Mouse (Mus musculus): ENCODE results near the gene Dzip3.

The Dzip3 gene

DNA sequence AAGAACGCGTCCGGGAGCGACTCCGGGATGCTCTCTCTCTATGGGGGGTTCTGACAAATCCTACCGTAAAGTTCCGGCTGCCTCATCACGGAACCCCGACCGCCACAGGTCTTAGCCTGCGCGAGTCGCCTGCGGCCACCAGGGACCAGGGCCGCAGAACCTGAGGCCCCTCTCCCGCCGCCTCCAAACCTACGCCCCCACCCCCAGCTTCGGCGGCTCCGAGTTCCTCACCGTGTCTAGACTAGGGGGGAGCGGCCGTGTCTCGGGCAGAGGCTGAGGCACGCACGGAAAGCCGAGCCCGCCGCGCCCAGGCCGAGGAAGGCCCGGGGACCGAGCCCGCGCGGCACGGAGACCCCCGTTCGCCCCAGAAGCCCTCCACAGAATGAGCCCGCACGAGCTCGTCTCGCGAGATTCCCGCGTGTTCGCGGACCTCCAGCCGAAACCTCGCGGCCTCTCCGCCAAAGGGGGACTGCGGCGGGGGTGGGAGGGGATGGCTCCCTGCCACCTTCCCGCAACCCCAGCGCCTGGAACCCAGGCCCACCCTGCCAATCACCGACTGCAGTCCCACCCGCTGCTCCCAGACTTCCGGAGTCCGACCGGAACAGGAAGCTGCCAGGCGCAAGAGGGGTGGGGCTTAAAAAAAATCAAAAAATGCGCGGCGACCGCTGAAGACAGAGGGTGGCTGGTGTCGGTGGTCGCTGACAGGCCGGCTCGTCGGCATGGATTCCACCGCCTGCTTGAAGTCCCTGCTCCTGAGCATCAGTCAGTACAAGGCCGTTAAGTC, at the start of gene Dzip3, which contains the start of gene Cip2a:
Gene Dzip3, minus strand, starts transcription at position 607 of the 784 bp plus-strand sequence.
Gene Cip2a, plus strand, starts transcription at position 627 of the 784 bp plus-strand sequence.
- peak; percentile 84 for DNase-seq (ENCODE audit: low spot score)

DNA sequence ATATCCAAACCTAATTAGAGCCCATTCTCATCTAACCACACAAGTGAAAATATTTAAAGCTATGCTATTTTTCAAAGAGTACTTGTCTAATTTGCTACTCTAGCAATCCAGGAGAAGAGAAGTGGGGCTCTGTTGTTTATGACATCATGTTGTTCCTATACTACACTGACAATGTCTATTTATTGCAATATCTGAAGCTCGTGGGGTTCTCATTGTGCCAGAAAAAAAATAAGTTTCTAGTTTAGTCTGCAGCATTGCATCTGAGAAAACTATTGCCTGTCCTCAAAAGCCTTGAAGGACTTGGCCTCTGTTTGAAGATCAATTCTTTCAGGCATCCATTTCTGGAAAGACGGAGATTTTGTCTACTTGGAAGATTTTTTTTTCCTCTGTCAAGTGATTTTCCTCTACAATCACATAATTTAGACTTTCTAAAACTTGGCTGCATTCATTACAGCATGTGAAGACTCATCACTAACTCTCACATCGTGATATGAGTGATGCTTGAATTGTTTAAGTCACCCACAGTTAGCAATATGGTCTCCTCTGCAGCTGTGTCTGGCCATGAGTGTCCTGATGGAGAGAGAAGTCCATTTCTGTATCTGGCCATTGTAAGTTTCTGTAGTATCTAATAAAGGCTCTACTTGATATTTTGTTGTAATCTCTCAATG, 46.7 kb upstream of the Dzip3 start:
- no peak for DNase-seq (ENCODE audit: low spot score)

DNA sequence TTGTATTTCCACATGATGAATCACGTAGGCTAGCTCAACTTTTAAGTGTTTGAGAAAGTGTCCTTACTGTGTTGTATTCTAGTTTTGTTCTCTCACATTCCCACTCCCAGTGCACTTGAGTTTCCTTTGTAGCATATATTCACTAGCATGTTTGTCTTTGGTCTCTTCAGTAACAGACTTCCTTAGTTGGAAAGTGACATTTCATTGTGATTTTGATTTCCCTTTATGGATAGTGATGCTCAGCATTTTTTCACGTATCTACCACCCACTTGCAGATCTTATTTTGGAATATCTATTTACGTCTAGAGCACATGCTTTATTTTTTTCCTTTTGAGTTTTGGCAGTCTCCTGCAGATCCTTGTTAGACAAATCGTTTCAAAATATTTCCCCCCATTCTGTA, 43.8 kb upstream of the Dzip3 start:
- DNase-seq (ENCODE audit: low spot score), result no peak

DNA sequence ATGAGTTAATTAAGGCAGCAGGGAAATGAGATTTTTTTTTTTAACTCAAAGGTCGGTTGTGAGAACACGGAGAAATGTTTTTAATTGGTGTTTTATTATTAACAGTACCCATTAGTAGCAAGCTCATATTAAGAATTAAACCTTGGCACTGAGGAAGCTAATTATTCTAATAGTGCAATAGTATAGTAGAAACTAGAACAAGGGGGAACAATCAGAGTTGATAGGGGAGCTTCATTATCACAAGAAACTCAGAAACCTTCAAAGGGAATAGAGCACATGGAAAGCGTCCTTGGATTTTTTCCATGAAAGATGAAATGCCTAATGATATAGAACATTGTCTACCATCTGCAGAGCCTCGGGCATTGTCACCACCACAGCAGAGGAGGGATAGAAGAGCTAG, 41.9 kb upstream of the Dzip3 start:
- DNase-seq (ENCODE audit: low spot score), result no peak

DNA sequence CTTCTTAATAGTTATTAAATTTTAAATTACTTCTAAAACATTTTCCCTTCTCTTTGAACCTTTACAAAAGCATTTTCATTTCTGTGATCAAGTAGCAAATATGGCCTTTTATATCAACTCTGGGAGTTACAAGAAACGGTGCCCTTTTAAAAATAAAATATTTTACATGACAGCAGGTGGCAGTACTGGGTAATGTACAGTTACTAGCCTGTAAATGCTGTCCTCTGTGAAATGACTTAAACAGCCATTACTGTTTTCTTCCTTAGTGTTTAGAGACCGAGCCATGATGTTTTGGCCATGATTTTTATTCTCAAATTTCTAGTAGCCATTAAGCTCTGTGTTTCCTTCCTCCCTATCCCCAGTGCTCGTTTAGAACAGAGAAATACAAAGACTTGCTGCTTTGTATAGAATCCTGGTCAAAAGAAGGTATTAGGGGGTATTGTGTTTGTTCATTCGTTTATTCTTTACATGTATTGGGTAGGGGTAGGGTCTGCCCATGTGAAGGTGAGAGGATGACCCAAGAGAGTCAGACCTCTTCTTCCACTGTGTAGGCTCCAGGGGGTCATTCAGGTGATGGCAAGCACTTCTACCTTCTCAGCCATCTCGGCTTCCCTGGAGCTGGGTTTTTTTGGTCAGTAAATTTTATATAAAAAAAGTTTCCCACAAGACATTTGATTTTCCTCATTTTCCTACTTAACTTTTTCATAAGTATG, 22.8 kb upstream of the Dzip3 start:
- DNase-seq (ENCODE audit: low spot score), result no peak

DNA sequence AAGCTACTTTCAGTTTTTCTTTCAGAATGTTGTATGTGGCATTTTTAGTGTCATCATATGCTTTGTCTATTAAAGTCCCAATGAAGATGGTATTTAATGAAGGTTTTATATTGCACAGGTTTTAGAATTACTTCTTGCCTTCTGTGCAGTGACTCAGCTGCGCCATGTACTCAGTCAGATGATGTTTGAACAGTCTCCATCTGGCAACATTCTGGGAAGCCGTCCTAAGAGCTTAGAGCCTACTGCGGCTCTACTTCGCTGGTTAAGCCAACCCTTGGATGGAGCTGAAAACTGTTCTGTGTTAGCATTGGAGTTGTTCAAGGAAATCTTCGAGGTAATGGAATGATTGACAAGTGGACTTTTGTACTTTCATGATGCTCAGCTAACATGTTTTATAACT, 10.2 kb upstream of the Dzip3 start:
- DNase-seq (ENCODE audit: low spot score), result no peak

DNA sequence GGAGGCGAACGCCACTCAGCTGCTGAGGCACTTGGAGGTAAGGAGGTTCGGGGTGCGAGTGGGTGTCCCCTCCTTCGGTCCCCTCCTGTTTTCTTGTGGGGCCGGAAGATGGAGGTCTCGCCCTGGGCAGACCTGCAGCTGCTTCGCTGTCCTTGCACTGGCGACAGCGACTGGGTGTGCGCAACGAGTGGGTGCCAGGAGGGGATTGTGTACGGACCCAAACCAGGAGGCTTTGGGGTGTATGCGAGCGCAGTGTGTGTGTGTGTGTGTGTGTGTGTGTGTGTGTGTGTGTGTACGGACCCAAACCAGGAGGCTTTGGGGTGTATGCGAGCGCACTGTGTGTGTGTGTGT, 353 bp upstream of the Dzip3 start:
- no peak for DNase-seq (ENCODE audit: low spot score)

DNA sequence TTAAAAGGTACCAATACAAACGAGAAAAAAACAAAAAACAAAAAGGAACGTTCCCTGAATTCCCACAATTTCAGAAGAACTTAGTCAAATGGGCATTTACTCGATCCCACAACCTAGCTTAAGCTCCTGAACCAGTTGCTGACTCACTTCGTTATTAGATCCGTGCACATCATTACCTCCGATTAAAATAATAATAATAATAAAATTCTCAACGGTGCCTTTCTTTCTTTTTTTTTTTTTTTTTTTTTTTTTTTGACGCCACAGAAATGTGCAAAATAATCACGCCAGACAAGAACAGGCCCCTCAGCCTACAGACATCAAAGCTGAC, 770 bp downstream of the Dzip3 start:
- no peak for DNase-seq (ENCODE audit: low spot score)

DNA sequence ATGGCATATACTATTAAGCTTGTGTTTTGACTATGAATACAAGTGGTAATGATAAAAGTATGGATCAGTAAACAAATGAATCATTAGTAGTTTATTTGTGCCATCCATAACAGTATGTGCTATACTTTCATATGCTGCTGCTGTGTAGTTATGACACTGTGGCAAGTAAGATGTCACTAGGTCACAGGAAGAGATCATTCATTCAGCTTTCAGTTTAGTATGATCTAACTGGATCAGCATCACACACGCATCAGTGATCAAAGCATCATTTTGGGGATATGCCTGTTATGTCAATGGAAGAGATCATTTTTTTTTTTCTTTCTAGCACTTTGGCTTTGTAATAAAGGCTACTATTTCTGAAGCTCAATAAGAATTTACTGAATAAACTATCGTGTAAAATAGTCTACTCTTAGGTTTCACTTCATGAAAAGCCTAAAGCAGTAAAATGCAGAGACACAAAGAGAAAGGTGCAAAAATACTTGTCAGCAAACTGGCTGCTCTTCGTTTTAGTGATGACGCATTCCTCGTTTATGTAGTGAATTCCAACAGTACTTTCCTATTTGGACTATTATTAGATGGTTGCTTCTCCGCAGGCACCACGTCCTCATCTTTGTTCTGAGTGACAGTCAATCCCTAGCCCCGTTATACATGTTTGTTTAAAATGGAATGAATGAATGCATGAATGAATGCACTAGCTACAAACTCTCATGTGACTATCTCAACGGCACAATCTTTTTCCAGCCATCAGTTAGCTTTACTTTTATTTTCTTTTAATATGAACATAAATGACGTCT, 1.3 kb downstream of the Dzip3 start:
- peak; percentile 28 for DNase-seq (ENCODE audit: low spot score)

DNA sequence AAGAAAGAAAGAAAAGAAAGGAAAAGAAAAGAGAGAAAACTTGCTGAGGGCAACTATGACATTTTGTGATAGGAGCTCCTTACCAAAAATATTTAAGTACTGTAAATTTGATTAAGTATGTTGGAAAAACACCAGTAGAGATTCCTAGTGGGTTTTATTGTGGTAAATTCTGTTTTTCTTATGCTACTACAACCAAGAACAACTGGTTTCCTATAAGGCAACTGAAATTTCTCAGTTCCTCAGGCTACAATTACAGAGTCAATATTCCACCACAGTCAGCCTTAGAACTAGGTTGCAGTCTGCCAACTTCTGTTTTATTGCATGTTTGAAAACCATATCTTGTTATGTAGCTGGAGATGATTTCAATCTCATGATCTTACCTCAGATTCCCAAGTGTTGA, 4.3 kb downstream of the Dzip3 start:
- no peak for DNase-seq (ENCODE audit: low spot score)

DNA sequence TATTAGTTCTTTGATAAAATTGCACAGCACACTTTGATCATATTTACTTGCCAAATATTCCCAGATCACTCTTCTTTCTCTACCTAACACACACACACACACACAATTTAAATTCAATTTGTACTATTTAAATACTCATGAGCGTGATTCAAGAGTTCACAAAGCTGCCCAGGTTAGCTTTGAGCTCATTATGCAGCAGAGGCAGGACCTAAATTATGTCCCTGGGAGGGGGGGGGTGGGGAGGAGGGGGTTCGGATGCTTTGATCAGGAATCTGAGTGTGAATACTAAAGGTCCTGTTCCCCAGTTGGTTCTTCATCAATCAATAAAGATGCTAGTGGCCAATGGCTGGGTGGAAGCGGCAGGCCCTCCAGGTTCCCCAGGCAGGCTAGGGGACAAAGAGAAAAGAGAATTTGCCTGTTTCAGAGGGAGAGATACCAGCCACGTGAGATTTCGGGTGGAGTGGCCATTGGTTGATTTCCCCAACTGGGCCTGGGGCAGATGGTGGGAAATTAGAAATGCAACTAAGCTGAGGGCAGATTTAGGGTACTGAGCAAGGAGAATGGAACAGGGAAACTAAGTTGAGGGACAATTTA, 8.8 kb downstream of the Dzip3 start:
- DNase-seq (ENCODE audit: low spot score), result no peak

DNA sequence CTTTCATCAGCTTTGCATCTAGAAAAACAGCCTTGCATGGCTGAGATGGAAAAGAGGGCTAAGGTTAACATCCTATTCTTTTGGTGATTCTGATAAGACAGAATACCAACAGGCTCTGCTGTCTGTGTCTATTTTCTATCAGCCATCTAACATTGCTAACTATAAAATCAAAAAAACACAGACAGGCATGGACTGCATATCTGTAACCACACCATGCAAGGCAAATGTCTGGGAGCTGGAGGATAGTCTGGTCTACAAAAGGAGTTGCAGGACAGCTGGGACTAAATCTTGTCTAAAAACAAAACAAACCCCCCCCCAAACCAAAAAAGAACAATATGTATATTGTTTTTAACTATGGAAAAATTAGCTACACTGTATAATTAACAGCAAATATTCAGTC, 14.0 kb downstream of the Dzip3 start:
- DNase-seq (ENCODE audit: low spot score), result no peak

DNA sequence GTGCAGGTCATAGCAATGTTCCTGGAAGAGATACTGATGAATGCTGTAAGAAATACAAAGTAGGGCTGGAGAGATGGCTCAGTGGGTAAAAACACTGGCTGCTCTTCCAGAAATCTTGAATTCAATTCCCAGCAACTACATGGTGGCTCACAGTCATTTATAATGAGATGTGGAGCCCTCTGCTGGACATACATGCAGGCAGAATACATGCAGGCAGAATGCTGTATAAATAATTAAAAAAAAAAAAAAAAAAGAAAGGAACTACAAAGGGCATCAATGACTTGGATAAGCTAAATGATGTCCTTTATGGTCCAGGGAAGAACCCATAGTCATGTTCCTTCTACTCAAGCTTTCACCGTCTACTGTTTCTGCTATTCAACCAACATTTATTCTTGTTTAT, 20.4 kb downstream of the Dzip3 start:
- DNase-seq (ENCODE audit: low spot score), result no peak

DNA sequence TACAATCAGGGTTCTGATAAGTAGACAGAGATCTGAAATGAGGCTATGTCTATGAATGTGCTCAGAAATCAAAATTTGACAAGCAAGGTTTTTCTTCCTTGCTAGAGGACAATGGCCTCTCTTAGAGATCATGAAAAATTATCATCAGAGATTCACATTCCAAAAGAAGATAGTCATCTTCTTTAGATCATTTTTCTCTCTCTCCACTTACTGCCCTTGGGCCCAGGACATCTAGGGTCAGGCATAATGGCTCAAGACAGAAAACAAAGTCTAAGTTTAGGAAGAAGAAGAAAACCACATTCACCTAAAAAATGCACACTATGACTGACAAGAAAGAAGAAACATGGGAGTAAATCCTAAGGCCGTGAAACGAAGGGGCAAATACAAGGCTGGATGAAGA, 21.0 kb downstream of the Dzip3 start:
- DNase-seq (ENCODE audit: low spot score), result no peak

DNA sequence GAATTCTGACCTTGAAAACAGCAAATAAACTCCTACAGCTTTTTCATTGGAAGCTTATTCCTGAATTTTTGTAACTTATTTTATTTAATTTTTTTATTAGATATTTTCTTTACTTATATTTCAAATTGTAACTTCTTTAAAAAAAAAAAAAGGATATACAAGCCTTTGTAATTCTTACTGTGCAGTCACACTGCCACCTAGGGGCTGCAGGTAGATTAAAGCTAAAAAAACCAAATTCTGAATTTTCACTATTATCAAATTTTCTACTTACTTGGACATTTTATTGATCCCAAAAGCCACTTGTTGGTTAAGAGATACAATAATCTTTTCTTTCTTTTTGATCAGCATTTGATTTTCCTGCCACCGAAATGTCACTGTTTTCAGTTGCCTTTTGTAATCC, 52.2 kb downstream of the Dzip3 start:
- DNase-seq (ENCODE audit: low spot score), result no peak

DNA sequence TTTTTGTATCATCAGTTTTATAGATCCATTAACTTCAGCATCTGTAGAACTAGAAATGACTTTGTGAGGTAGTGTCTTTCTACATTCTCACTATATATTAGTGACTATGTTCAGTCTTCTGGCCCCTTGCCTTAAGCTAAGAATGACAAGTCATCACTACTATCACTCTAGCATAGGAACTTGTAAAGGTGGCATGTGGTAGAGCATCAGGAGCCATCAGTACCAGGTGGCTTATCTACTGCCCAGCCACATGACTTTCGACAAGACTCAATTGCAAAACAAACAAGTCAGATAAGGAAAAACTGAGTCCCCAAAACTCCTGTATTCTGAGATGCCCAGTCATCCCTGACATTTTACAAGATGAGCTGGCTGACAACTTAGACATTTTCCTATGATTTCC, 70.2 kb downstream of the Dzip3 start:
- no peak for DNase-seq (ENCODE audit: low spot score)

DNA sequence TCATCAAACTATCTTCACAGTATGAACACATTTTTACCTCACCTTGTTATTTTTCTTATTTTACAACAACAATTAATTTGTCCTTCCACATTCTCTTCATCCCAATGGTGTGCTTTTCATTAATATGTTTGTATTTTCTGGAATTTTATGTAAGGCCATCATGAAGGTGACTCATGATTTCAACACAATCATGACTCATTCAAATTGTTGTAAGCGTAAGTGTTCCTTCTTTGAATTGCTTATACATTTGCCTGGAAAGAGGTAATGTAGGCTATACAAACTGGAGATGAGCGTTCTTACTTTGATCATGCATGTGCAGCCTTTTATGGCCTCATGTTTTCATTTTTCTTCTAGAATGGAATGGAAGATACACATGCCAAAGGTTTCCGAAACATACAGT, 80.8 kb downstream of the Dzip3 start:
- DNase-seq (ENCODE audit: low spot score), result no peak

DNA sequence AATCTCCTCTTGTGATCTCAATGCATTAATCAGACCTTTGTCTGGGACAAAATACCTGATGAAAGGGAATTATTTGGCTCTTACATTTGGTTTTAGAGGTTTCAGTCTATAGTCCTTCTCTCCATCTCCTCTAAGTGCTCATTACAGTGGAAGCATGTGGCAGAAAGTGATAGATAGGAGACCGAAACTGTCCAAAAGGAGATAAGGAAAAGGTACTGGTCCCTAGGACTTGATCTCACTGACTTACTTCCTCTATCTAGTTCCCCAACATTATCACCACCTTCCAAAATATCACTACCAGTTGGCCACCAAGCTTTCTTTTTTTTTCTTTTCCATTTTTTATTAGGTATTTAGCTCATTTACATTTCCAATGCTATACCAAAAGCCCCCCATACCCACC, 82.8 kb downstream of the Dzip3 start:
- DNase-seq (ENCODE audit: low spot score), result no peak

DNA sequence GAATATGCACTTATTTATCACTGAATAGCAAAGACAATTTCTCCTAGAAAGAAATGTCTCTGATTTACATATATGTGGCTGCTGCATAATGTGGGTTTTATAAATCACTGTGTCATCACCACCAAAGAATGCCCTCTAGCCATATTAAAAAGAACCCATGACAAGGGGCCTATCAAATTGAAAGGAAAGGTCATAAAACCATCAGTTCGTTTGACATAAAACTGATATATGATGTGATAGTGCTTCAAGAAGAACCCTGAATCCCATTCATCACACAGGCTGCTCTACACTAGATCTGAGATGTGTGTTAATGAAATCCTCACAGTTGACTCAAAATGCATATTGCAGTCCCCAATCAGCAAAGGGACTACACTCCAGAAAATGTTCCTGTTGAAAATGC, 94.1 kb downstream of the Dzip3 start:
- no peak for DNase-seq (ENCODE audit: low spot score)

DNA sequence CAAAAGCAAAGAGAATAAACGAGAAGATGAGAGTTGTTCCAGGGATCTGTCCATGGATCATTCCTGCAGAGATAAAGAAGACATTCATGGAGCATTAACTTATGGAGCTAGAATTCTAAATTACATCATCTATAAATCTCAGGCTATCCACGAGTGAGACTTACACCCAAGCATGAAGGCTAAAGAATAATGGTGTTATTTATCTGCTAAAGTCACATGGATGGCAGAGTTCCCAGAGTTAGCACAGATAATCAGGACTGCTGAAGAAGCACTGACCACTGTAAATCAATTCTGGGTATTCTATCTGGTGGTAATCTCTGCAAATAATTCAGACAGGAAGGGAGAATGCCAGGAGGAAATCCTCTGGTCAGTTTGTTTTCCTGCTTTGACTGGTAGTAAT, 103.2 kb downstream of the Dzip3 start:
- no peak for DNase-seq (ENCODE audit: low spot score)

Measured in T-cell, adult 2 months (primary cell).